Mouse (Mus musculus) adrenal gland, adult (tissue): ENCODE results near the gene Camkmt.

Source experiments
- DNase-seq, 2 experiments: peaks; one replicate each; pipeline ENCODE4 v3.0.0; 2022 to 2023; ENCODE audit warnings: low spot score in 1 of 2; ENCODE audit not compliant: inconsistent age in 2 of 2

The Camkmt gene

GRCm38 (mm10) chr17:85163272-85163610, 72.9 kb downstream of the Camkmt start:
- no peak for DNase-seq

GRCm38 (mm10) chr17:85168761-85169160, 78.4 kb downstream of the Camkmt start:
- DNase-seq = no peak

GRCm38 (mm10) chr17:85170541-85171255, 80.3 kb downstream of the Camkmt start:
- DNase-seq = no peak

GRCm38 (mm10) chr17:85171951-85172350, 81.6 kb downstream of the Camkmt start:
- no peak for DNase-seq

- peak; percentile 26 to 73 for DNase-seq
Observed at GRCm38 (mm10) chr17:85177231-85177630, 86.9 kb downstream of the Camkmt start.

GRCm38 (mm10) chr17:85180471-85181060, 90.2 kb downstream of the Camkmt start:
- peak in 1 of 2 experiments; percentile 18 for DNase-seq

- peak; percentile 86 to 96 for DNase-seq
Observed at GRCm38 (mm10) chr17:85189227-85190127, 99.1 kb downstream of the Camkmt start.

GRCm38 (mm10) chr17:85190128-85190435, 99.7 kb downstream of the Camkmt start:
- DNase-seq = peak in 1 of 2 experiments; percentile 20

GRCm38 (mm10) chr17:85193294-85193693, 102.9 kb downstream of the Camkmt start:
- no peak for DNase-seq

- DNase-seq = no peak
Observed at GRCm38 (mm10) chr17:85198781-85199180, 108.4 kb downstream of the Camkmt start.

GRCm38 (mm10) chr17:85199321-85199720, 109.0 kb downstream of the Camkmt start:
- no peak for DNase-seq

GRCm38 (mm10) chr17:85218054-85218453, 127.7 kb downstream of the Camkmt start:
- DNase-seq = no peak

- DNase-seq = no peak
Observed at GRCm38 (mm10) chr17:85242109-85242508, 151.8 kb downstream of the Camkmt start.

- no peak for DNase-seq
Observed at GRCm38 (mm10) chr17:85248962-85249361, 158.6 kb downstream of the Camkmt start.

GRCm38 (mm10) chr17:85249744-85250143, 159.4 kb downstream of the Camkmt start:
- DNase-seq = no peak

GRCm38 (mm10) chr17:85256930-85257329, 166.6 kb downstream of the Camkmt start:
- no peak for DNase-seq

- no peak for DNase-seq
Observed at GRCm38 (mm10) chr17:85257348-85257747, 167.0 kb downstream of the Camkmt start.

GRCm38 (mm10) chr17:85258703-85259341, 168.5 kb downstream of the Camkmt start:
- DNase-seq = no peak

- no peak for DNase-seq
Observed at GRCm38 (mm10) chr17:85266831-85267422, 176.6 kb downstream of the Camkmt start.

- no peak for DNase-seq
Observed at GRCm38 (mm10) chr17:85271466-85272175, 181.3 kb downstream of the Camkmt start.
